Mouse (Mus musculus) lung, postnatal 10 days (tissue): ENCODE results near the gene Papolb.

Experiments used
- DNase-seq: peaks from one replicate; pipeline ENCODE4 v3.0.0; 2021

Gene Papolb

DNA sequence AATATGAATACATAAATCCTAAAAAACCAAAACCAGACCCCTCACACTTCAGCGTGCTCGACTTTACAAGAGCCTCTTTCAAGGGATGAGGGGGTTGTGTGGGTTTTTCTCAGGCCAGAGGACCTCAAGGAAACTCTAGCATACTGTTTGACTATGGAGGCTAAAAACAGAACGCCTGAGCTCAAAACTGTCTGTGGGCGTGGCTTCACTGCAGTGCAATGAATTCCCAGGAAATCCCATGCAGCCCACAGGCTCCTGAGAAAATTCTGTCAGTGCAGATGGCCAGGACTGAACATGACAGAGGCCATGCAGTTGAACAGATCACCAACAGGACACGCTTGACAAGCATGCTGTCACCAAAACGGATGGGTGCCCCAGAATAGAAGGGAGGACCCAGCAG lies 10.9 kb downstream of the Papolb start:
- peak; percentile 29 for DNase-seq

- DNase-seq = no peak
Measured at GRCm38 (mm10) chr5:142512112-142512511, 17.8 kb downstream of the Papolb start.

DNA sequence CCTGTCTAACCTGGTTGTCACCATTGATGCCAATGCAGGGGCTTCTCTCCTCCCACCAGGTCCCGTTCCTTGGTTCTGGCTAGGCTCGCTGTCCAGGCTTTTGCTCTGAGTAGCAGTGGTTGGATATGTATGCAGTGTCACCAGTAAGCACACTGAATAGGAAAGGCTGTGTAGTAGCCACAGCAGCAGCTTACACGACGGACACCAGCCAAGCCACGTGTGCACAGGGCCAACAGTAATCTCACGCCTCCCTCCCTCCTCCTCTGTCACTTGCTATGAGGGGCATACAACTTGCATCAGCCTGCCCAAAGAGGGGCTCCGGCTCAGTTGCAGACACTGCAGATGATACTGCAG lies 19.8 kb downstream of the Papolb start:
- no peak for DNase-seq

- DNase-seq = peak; percentile 32
Measured at GRCm38 (mm10) chr5:142509141-142510060, 20.5 kb downstream of the Papolb start.

DNA sequence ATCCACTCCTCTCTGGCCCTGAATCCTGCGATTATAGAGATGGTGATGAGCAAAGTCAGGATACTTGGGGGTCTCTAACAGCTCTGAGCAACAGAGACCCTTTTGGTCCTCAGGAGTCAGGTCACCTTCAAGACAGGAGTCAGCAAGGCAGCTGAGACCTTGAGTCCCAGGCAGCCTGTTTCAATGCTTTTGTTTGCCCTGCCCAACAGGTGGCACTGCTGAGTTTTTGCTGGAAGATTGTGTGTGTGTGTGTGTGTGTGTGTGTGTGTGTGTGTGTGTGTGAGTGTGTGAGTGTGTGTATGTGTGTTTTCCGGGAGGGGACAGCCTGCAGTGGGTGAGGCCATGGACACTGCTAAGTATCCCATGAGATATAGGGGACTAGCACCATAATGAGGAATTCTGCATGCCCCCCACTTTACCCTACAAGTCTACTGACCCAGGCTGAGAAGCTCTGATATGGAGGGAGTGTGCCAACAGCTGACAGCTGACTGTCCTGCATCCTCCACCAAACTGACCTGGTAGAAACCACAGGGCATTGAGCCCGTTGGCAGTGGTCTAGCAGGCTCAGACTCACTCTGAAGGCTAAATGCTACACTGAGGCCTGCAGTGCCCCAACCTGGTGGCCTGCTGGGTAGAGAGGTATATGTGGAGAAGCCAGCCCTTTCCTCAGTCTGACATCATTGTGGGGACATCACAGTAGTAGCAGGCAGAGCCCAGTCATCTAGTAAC lies 24.0 kb downstream of the Papolb start:
- DNase-seq = peak; percentile 51

DNA sequence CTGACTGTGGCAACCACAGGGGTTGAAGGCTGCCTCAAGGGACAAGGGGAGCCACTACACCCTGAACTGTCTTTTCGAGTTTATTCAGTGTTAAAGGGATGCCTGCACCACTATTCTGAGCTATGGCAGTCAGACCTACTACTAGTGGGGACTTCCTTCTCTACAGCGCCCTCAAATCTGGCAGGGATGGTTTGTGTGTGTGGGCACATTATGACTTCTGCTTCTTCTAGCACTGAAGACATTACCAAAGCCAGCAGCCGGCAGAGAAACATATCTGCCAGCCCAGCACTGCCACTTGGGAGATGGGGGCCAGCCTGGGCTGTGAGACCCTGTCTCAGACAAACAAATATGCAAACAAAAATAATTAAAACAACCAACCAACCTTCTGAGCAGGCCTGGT lies 25.7 kb downstream of the Papolb start:
- DNase-seq = no peak

DNA sequence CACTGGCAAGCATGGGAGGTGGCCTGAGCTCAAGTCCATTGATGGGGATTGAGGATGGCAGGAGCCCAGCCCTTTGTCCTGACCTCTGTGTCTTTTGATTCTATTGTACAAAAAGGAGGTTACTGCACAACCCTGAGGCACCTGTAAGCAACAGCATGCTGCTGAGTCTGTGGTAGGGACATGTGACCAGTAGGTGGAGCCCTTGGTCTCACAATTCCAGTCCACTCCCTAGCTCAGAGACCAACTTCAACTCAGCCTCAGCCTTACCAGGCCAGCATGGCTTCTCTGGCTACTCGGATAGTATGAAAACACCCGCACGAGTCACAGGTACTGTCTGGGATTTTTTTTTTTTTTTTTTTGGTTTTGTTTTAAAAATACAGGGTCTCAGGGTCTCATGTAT lies 27.5 kb downstream of the Papolb start:
- DNase-seq = peak; percentile 90

- no peak for DNase-seq
Measured at GRCm38 (mm10) chr5:142500918-142501317, 29.0 kb downstream of the Papolb start.

- peak; percentile 64 for DNase-seq
Measured at GRCm38 (mm10) chr5:142498964-142499363, 30.9 kb downstream of the Papolb start.

GRCm38 (mm10) chr5:142495321-142496096 lies 34.4 kb downstream of the Papolb start:
- no peak for DNase-seq

- no peak for DNase-seq
Measured at GRCm38 (mm10) chr5:142493307-142493706, 36.6 kb downstream of the Papolb start.

DNA sequence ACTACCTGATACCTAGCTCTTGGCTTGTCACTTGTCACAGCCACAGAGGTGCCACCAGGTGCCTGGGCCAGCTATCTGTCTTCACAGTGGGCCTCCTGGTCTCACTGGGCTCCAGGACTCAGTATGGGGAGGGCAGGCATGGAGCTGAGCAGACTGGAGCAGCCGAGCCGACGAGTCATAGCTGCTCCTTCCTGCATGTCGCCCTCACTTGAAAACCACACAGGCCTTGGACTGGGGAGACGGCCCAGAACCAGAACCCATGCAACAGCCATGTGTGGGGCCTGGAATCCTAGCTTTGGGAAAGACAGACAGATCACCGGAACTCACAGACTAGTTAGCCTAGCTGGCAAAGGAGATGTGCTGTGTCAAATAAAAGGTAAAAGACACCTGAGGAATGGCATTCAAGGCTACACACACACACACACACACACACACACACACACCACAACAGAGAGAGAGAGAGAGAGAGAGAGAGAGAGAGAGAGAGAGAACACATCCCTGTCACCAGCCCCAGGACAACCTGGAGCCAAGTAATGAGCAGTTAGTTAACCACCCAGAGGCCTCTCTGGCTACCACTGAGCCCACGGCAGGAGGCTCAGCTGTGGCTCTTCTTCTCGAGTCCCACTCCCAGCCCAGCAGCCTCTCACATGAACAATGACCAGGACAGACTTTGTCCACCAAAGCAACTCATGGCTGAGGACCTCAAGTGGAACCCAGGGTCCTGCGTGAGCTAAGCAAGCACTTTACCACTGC lies 39.7 kb downstream of the Papolb start:
- no peak for DNase-seq

DNA sequence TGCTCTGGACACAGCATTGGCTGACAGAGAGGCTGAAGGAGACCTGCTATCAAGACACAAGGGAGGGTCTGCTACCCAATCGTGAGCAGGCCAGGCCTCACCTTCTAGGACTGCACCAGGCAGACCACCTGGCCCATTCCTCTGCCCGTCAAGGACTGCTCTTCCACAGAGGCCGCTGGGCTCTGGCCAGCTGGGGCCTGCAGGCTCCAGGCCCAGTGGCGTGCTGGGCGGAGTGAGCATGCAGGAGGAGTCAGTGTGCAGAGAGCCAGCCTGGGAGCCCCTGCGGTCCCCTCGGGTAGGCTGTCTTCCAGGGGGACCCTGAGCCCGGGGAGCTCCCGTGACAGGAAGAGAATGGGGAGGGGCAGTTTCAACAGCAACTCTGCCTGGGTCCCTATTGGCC lies 43.2 kb downstream of the Papolb start:
- DNase-seq = no peak

DNA sequence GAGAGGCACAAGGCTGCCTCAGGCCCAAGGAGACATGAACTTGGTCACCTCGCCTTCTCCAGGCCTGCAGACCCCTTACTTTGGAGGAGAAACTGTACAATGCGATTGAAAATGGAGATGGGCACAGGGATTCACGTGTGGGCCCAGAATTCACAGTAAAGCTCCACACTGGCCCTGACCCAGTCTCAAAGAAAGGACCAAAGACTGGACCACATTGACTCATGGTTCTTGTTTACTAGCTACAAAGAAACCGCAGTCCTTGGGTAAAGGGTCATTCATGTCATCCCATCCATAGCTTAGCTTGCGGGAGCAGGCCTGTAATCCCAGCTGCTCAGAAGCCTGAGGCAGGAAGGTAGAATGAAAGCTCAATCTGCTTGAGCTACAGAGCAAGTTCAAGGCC lies 46.3 kb downstream of the Papolb start:
- DNase-seq = no peak

- no peak for DNase-seq
Measured at GRCm38 (mm10) chr5:142482512-142482911, 47.4 kb downstream of the Papolb start.

GRCm38 (mm10) chr5:142478829-142479435 lies 50.9 kb downstream of the Papolb start:
- peak; percentile 89 for DNase-seq

GRCm38 (mm10) chr5:142477866-142478615 lies 51.8 kb downstream of the Papolb start:
- no peak for DNase-seq

GRCm38 (mm10) chr5:142477346-142477745 lies 52.5 kb downstream of the Papolb start:
- DNase-seq = no peak
